Mouse (Mus musculus) liver, embryonic 12.5 days (tissue): ENCODE data around the gene Arid1b. TPM values are rescaled to one million over a fixed set of nuclear protein-coding genes. Genes with fewer than 3 reads are reported as not detected.
A peak's percentile ranks its signal among the peaks of the same experiment; 100 is the strongest.

Experiments used
- ATAC-seq: fragments of 200-750 bp; cut with Nextera tagmentation; 2 replicates; pipeline ENCODE4 v1.8.0; 2017; ENCODE audit warnings: moderate number of reproducible peaks, mild to moderate bottlenecking, moderate library complexity
- H3K27ac ChIP-seq: fragments of 300-500 bp; sonication (generic); 2 replicates; pipeline ENCODE4 v1.5.1; 2016; ENCODE audit warnings: mild to moderate bottlenecking
- H3K27me3 ChIP-seq: fragments of 300-500 bp; sonication (generic); replicated peaks from 2 replicates; pipeline ENCODE4 v1.6.1; 2016; ENCODE audit warnings: mild to moderate bottlenecking, moderate library complexity
- H3K36me3 ChIP-seq: fragments of 300-500 bp; sonication (generic); 2 replicates; pipeline ENCODE4 v1.6.1; 2016; ENCODE audit warnings: mild to moderate bottlenecking, moderate library complexity
- H3K4me1 ChIP-seq: fragments of 300-500 bp; sonication (generic); 2 replicates; pipeline ENCODE4 v1.6.1; 2016
- H3K4me2 ChIP-seq: fragments of 300-500 bp; sonication (generic); 2 replicates; pipeline ENCODE4 v1.6.1; 2016; ENCODE audit warnings: mild to moderate bottlenecking, moderate library complexity
- H3K4me3 ChIP-seq: fragments of 300-500 bp; sonication (generic); 2 replicates; pipeline ENCODE4 v1.5.1; 2016; ENCODE audit warnings: mild to moderate bottlenecking, moderate library complexity
- H3K9ac ChIP-seq: fragments of 300-500 bp; sonication (generic); 2 replicates; pipeline ENCODE4 v1.6.1; 2016; ENCODE audit warnings: mild to moderate bottlenecking, moderate library complexity
- H3K9me3 ChIP-seq: fragments of 300-500 bp; sonication (generic); replicated peaks from 2 replicates; pipeline ENCODE4 v1.6.1; 2016; ENCODE audit warnings: mild to moderate bottlenecking, moderate library complexity
- WGBS: fragments of 180-500 bp; shearing (Covaris S2); methylation state at CpG from one replicate; pipeline ENCODE4 v1.1.7; 2016; ENCODE audit not compliant: insufficient replicate concordance; 5-methylcytosine and 5-hydroxymethylcytosine counted together
- polyA plus RNA-seq: library from polyadenylated mRNA; unstranded; fragments of >200 nt; fragmentation: Nextera tagmentation; extraction: Ambion mirVana; gene quantifications from 2 replicates; pipeline ENCODE4 v1.2.1, GENCODE M21; 2016

Arid1b gene
- polyA plus RNA-seq, 1 experiment from 2014 or later: 5.5 TPM

DNA sequence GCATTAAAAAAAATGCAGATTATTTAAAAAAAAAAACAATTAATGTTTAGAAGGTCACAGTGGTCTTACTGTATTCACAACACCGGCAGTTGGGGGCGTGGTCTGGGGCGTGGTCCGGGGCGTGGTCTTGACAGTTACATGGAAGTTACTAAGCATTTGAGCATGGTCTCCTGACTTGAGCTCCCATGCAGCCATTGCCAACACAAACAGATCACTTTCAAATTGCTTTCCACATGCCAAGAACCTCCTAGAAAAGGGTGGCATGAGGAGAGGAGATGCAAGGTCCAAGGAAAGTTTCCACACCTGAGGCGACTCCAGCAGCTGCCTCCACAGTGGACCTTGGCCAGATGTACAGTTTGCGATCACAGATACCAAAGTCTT, 383.8 kb downstream of the Arid1b start:
- Histone ChIP-seq H3K9me3 (no peaks in the 10 kb centered on the region), H3K27me3 (peaks cover 14% of the 10 kb centered on the region; the same call in 1 of the 2 replicates), H3K9ac (no peak overlapping the region), H3K27ac (no peak overlapping the region), H3K4me2 (peak overlapping the region; percentile 30), H3K4me1 (peaks cover 10% of the 10 kb centered on the region), H3K4me3 (no peak overlapping the region), H3K36me3 (no peaks in the 10 kb centered on the region)
- ATAC-seq: no peak
- 24% methylated on average over 7 of the region's 7 CpGs for WGBS

DNA sequence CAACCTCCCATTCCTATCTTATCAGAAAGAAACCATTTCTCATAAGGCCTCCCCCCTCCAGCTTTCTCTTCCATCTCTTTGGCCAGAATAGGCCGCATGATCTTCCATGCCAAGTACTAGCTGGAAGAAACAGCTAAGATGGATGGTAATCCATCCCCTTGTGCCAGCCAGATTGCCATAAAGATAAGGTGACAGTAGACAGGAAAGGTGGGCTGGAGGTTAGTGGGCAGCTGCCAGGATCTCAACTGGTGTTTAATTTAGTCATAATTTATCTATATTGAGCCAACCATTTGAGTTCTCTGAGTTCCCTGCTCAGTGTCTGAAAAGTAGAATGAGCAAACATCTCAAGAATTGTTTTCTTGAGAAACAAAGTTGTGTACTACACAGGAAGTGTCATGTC, 391.6 kb downstream of the Arid1b start:
- no peak overlapping the region for H3K4me3 ChIP-seq
- no peaks in the 10 kb centered on the region for H3K36me3 ChIP-seq
- no peaks in the 10 kb centered on the region for H3K4me1 ChIP-seq
- 57% methylated on average over 1 of the region's 1 CpGs for WGBS
- H3K9ac ChIP-seq: no peak overlapping the region
- no peaks in the 10 kb centered on the region for H3K9me3 ChIP-seq
- H3K27me3 ChIP-seq: peaks cover 26% of the 10 kb centered on the region; the same call in 1 of the 2 replicates
- ATAC-seq: no peak
- no peak overlapping the region for H3K4me2 ChIP-seq
- no peak overlapping the region for H3K27ac ChIP-seq

DNA sequence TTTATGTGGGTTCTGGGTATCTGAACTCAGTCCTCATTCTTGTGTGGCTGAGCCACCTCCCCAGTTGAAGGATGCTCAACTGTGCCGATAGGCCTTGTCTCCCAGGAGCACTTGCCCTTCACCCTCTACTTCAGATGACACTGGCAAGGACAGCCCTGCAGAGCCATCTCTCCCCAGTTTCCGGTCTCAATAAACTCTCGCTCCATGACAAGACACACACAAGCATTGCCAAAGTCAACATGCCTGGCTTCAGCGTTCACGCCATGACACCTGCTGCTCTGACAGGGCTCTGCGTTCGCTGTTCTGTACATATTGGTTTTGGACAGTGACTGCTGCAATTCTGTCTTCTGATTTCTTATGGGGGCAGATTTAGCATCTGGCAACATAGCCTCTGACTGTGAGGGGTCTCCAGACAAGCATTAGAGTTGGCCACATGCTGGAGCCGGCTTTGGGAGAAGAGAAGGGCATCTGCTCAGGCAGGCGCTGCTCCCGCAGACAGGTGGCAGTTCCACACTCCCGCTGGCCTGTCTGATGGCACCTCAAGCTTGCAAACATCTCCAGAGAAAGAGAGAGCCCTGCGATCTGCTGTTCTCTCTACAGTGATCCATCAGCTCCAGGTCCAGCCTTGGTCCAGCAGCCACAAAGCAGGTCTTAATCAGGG, 392.9 kb downstream of the Arid1b start:
- H3K9ac ChIP-seq: no peak overlapping the region
- ATAC-seq: no peak
- no peaks in the 10 kb centered on the region for H3K4me1 ChIP-seq
- WGBS: 76% methylated on average over 12 of the region's 12 CpGs
- no peak overlapping the region for H3K4me2 ChIP-seq
- H3K9me3 ChIP-seq: no peaks in the 10 kb centered on the region
- H3K27ac ChIP-seq: no peak overlapping the region
- H3K36me3 ChIP-seq: no peaks in the 10 kb centered on the region
- H3K27me3 ChIP-seq: peaks cover 27% of the 10 kb centered on the region; the same call in 1 of the 2 replicates
- H3K4me3 ChIP-seq: no peak overlapping the region

DNA sequence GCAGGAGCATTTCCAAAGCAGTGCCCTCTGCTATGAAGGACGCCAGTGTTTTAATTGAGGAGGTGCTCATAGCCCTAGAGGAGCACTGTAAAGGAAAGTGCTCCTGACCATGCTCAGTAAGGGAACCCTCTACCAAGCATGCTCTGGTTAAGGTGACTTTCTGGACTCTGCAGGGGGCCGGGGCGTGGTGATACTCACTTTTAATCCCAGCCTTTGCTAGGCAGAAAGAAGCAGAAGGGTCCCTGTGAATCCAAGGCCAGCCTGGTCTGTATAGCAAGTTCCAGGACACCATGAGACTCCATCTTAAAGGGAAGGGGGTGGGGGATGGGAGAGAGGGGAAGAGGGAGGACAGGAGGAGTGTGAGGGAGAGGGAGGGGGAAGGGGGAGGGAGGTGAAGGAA, 394.2 kb downstream of the Arid1b start:
- no peak for ATAC-seq
- Histone ChIP-seq H3K36me3 (no peaks in the 10 kb centered on the region), H3K4me1 (no peaks in the 10 kb centered on the region), H3K4me2 (no peak overlapping the region), H3K27ac (no peak overlapping the region), H3K4me3 (no peak overlapping the region), H3K9me3 (no peaks in the 10 kb centered on the region), H3K9ac (no peak overlapping the region), H3K27me3 (peaks cover 17% of the 10 kb centered on the region; the same call in 1 of the 2 replicates)
- WGBS: 66% methylated on average over 3 of the region's 3 CpGs

DNA sequence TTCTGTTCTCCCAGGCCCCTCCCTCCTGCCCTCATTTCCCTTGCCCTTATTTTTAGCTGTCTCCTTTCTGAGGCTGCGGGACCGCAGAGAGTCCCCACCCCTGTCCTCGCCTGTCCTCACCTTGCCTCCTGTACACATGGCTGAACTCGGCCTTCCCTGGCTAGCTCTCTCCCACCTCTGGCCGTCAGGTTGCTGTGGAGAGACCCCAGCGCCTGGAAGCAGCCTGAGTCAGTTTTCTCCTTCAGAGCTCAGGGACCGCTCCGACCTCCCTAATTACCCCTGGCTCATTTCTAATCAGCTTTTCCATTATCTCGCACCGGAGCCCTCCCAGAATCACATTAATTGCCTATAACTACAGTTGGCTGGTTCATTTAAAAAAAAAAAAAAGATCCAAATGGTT, 396.6 kb downstream of the Arid1b start:
- no peak overlapping the region for H3K4me2 ChIP-seq
- no peak overlapping the region for H3K4me3 ChIP-seq
- WGBS: 65% methylated on average over 10 of the region's 10 CpGs
- peaks cover 18% of the 10 kb centered on the region; the same call in 1 of the 2 replicates for H3K27me3 ChIP-seq
- no peaks in the 10 kb centered on the region for H3K4me1 ChIP-seq
- no peaks in the 10 kb centered on the region for H3K9me3 ChIP-seq
- no peak overlapping the region for H3K9ac ChIP-seq
- no peak for ATAC-seq
- no peak overlapping the region for H3K27ac ChIP-seq
- no peaks in the 10 kb centered on the region for H3K36me3 ChIP-seq

DNA sequence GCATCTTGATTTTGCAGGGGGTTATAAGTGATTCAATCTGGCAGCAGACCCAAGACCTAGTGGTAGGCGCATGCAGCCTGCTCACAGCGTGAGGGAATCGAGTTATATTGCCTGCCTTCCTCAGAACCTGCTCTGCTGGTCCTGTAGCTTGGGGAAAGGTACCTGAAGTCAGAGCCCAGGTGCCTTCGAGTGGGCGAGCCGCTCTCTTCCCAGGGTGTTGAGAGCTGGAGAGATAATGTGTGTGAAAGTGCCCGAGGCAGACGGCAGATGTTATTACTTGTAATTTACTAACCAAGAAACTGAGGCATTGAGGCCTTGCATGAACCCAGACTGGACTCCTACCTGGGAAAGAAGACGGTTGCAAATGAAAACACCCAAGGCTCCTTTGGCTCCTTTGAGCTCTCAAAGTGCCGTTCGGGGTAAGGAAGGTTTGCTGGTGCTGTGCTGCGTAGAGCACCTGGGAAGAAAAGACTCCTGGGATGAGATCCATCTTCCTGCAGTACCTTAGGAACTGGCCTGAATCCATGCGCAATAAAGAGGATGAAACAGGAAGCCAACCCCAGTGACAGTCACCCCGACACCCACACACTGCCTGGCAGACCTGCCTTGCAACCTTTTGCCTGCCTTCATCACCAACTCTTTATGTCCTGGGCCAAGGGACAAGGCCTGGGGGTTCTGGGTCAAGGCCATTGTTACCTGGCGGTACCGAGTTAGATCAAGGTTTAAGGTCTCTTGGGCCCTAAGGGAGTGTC, 401.5 kb downstream of the Arid1b start:
- Histone ChIP-seq H3K27me3 (peaks cover 16% of the 10 kb centered on the region), H3K9ac (no peak overlapping the region), H3K4me3 (no peak overlapping the region), H3K9me3 (no peaks in the 10 kb centered on the region), H3K4me2 (no peak overlapping the region), H3K4me1 (peaks cover 7% of the 10 kb centered on the region), H3K27ac (no peak overlapping the region), H3K36me3 (no peaks in the 10 kb centered on the region)
- 77% methylated on average over 16 of the region's 16 CpGs for WGBS
- ATAC-seq: no peak

DNA sequence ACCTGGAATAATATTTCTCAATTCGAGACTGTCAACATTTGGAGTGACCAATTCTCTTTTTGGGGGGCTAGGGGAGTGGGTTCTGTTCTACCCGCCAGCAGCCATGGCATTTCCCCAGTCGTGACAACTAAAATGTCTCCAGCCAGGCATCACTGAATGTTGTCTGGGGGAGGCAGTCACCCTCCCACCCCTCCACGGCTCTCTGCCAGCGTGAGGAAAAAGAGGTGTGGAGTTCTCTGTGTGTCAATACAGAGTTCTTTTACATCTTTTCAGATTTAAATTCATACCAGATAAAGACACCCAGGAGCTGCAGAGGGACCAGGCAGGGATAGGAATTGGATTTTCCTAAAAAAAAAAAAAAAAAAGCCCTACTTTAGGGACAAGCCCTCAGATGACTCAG, 402.1 kb downstream of the Arid1b start:
- H3K27me3 ChIP-seq: peaks cover 14% of the 10 kb centered on the region
- H3K36me3 ChIP-seq: no peaks in the 10 kb centered on the region
- 61% methylated on average over 5 of the region's 5 CpGs for WGBS
- no peak overlapping the region for H3K4me2 ChIP-seq
- no peak overlapping the region for H3K9ac ChIP-seq
- ATAC-seq: no peak
- peaks cover 7% of the 10 kb centered on the region for H3K4me1 ChIP-seq
- H3K9me3 ChIP-seq: no peaks in the 10 kb centered on the region
- no peak overlapping the region for H3K27ac ChIP-seq
- H3K4me3 ChIP-seq: no peak overlapping the region
